Mouse (Mus musculus): Measurements from ENCODE around the gene Inha. TPM values are rescaled to one million over a fixed set of nuclear protein-coding genes. Genes with fewer than 3 reads are reported as not detected.

Gene Inha
- total and polyA plus RNA-seq, 3 experiments, result not detected

DNA sequence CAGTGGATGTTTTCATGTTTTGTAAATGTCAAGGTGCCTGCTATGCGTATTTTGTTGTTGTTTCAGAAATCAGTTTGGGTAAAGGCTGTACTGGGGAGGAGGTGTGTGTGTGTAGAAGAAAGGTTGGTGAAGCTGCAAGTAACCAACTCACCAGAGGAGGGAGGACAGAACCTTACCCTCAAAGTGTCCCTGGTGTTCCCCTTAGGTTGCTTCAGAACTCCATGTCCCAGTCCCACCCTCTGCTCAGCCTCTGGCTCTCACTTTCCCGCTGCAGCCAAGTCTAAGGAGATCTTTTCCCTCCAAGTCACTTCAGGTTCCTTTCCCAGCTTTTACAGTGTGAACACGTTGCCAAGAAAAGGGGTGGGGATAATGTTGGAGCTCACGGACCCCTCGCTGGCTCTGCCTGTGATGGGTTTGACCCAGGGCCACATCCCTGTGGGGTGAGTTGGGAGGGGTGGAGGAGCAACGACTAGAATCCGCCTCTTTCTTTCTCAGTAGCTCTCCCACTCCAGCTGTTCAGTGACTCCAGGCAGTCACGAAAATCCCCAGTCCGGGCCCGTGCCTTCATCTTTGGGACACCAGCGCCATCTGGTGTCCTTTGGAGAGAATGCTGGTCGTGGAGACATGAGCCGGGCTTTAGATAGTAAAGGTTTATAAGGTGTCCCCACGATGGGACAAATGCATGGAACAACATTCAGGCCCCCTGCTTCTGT, 39.5 kb upstream of the Inha start:
- H3K27ac ChIP-seq (ENCODE audit: control insufficient read depth, low read depth, low read length), result no peak overlapping the region
- TF ChIP-seq EP300 (IDR thresholded peaks at IDR 0.05; ENCODE audit: low read depth in 1 of 2, low read length in 2 of 2) (no peak), SIN3A (IDR thresholded peaks at IDR 0.05; ENCODE audit: low read length) (peak; percentile 48; the same call in 1 of the 2 replicates), MAZ (IDR thresholded peaks at IDR 0.05; ENCODE audit: low read depth, low read length) (0 out of 2 replicates have a peak, but pooled peaks have one; percentile 55), NELFE (IDR thresholded peaks at IDR 0.05; ENCODE audit: low read depth, low read length) (no peak), ZC3H11A (IDR thresholded peaks at IDR 0.05; ENCODE audit: low read depth, low read length) (peak; percentile 98), POLR2AphosphoS5 (IDR thresholded peaks at IDR 0.05; ENCODE audit: borderline replicate concordance, low read depth, low read length) (no peak), SMC3 (IDR thresholded peaks at IDR 0.05; ENCODE audit: low read depth, low read length) (peak; percentile 99), RAD21 (IDR thresholded peaks at IDR 0.05; ENCODE audit: low read depth, low read length) (peak; percentile 97), TBP (IDR thresholded peaks at IDR 0.05; ENCODE audit: low read depth, low read length) (no peak), CTCF (IDR thresholded peaks at IDR 0.05 in 2 of 3, conservative IDR thresholded peaks at IDR 0.05 in 1 of 3; ENCODE audit: control insufficient read depth in 1 of 3, insufficient read depth in 1 of 3, low read depth in 2 of 3, low read length in 3 of 3, poor library complexity in 1 of 3, severe bottlenecking in 1 of 3) (peak; percentile 60 to 96 (median 95)), MYC (IDR thresholded peaks at IDR 0.05; ENCODE audit: low read depth, low read length) (no peak), ZNF384 (IDR thresholded peaks at IDR 0.05; ENCODE audit: low read depth, low read length) (0 out of 2 replicates have a peak, but pooled peaks have one; percentile 11), ETS1 (IDR thresholded peaks at IDR 0.05; ENCODE audit: low read depth, low read length) (no peak), UBTF (IDR thresholded peaks at IDR 0.05; ENCODE audit: borderline replicate concordance, insufficient read depth, low read depth, low read length) (no peak), MEF2A (IDR thresholded peaks at IDR 0.05; ENCODE audit: extremely low read depth, insufficient replicate concordance, low read depth, low read length, poor library complexity, severe bottlenecking) (no peak)
- H3K36me3 ChIP-seq (ENCODE audit: control insufficient read depth in 1 of 2, insufficient read depth in 2 of 2, low read length in 2 of 2), result peaks cover 0 to 19% of the 10 kb centered on the region in 2 experiments; a peak in 2 of 4 replicates
- peak; percentile 80 for DNase-seq (ENCODE audit: low read depth, low spot score)
- no peaks in the 10 kb centered on the region for H3K79me2 ChIP-seq (ENCODE audit: control insufficient read depth, insufficient read depth, low read length, poor library complexity)
- H3K4me3 ChIP-seq (ENCODE audit: control insufficient read depth in 1 of 2, insufficient read depth in 1 of 2, low read depth in 2 of 2, low read length in 2 of 2), result no peak overlapping the region
- no peaks in the 10 kb centered on the region for H3K27me3 ChIP-seq (ENCODE audit: control insufficient read depth in 1 of 2, insufficient read depth in 2 of 2, low read length in 2 of 2)
- no peaks in the 10 kb centered on the region for H3K9me3 ChIP-seq (replicated peaks; ENCODE audit: insufficient read depth, low read length)
- peaks cover 13 to 30% of the 10 kb centered on the region in 2 experiments for H3K4me1 ChIP-seq (ENCODE audit: control insufficient read depth in 1 of 2, insufficient read depth in 2 of 2, low read length in 2 of 2)
- no peak overlapping the region for H3K9ac ChIP-seq (ENCODE audit: control insufficient read depth, low read depth, low read length, poor library complexity, severe bottlenecking)

DNA sequence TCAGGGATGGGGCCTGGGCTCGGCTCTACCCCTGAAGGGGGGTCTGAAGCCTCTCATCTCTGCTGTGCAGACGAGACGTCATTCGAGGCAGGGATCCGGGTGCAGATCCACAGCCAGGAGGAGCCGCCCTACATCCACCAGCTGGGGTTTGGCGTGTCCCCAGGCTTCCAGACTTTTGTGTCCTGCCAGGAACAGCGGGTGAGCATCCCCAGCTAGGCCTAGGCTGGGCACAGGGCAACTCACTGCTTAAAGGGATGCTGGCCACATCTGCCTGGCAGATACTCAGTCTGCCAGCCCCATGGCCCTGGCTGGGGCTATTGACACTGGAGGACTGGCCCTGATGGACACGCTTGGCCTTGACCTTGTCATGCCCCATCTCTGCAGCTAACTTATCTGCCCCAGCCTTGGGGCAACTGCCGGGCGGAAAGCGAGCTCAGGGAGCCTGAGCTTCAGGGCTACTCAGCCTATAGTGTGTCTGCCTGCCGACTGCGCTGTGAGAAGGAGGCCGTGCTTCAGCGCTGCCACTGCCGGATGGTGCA, 37.5 kb upstream of the Inha start:
- H3K27ac ChIP-seq (ENCODE audit: control insufficient read depth, low read depth, low read length), result no peak overlapping the region
- H3K9me3 ChIP-seq (replicated peaks; ENCODE audit: insufficient read depth, low read length), result no peaks in the 10 kb centered on the region
- no peak overlapping the region for H3K9ac ChIP-seq (ENCODE audit: control insufficient read depth, low read depth, low read length, poor library complexity, severe bottlenecking)
- peaks cover 2 to 13% of the 10 kb centered on the region in 2 experiments; a peak in 3 of 4 replicates for H3K4me1 ChIP-seq (ENCODE audit: control insufficient read depth in 1 of 2, insufficient read depth in 2 of 2, low read length in 2 of 2)
- TF ChIP-seq RAD21 (IDR thresholded peaks at IDR 0.05; ENCODE audit: low read depth, low read length), result no peak
- TF ChIP-seq SIN3A (IDR thresholded peaks at IDR 0.05; ENCODE audit: low read length), result no peak
- no peak for TF ChIP-seq USF2 (IDR thresholded peaks at IDR 0.05; ENCODE audit: borderline replicate concordance in 1 of 2, insufficient read depth in 1 of 2, low read depth in 1 of 2, low read length in 2 of 2)
- no peak for TF ChIP-seq ELF1 (IDR thresholded peaks at IDR 0.05; ENCODE audit: low read depth, low read length)
- no peak for TF ChIP-seq TAL1 (IDR thresholded peaks at IDR 0.05; ENCODE audit: low read length)
- TF ChIP-seq GABPA (IDR thresholded peaks at IDR 0.05; ENCODE audit: low read depth, low read length), result no peak
- no peak for TF ChIP-seq MAFK (IDR thresholded peaks at IDR 0.05; ENCODE audit: borderline replicate concordance, low read depth, low read length)
- no peak for TF ChIP-seq TCF12 (IDR thresholded peaks at IDR 0.05; ENCODE audit: low read depth, low read length)
- TF ChIP-seq ETS1 (IDR thresholded peaks at IDR 0.05; ENCODE audit: low read depth, low read length), result no peak
- TF ChIP-seq HCFC1 (IDR thresholded peaks at IDR 0.05; ENCODE audit: low read depth, low read length), result no peak
- no peak for TF ChIP-seq TBP (IDR thresholded peaks at IDR 0.05; ENCODE audit: low read depth, low read length)
- H3K36me3 ChIP-seq (ENCODE audit: control insufficient read depth in 1 of 2, insufficient read depth in 2 of 2, low read length in 2 of 2), result peaks cover 0 to 4% of the 10 kb centered on the region in 2 experiments; a peak in 2 of 4 replicates
- no peaks in the 10 kb centered on the region for H3K27me3 ChIP-seq (ENCODE audit: control insufficient read depth in 1 of 2, insufficient read depth in 2 of 2, low read length in 2 of 2)
- H3K4me3 ChIP-seq (ENCODE audit: control insufficient read depth in 1 of 2, insufficient read depth in 1 of 2, low read depth in 2 of 2, low read length in 2 of 2), result no peak overlapping the region
- no peak for DNase-seq (ENCODE audit: low read depth, low spot score)
- H3K79me2 ChIP-seq (ENCODE audit: control insufficient read depth, insufficient read depth, low read length, poor library complexity), result no peaks in the 10 kb centered on the region
